Mouse (Mus musculus) lung, adult 2 months (tissue): ENCODE measurements around the gene Zfp239.

Experiments used
- CTCF ChIP-seq: fragments of 200-500 bp; IDR thresholded peaks from 2 replicates; pipeline ENCODE4 v1.5.1; 2011; ENCODE audit warnings: mild to moderate bottlenecking, low read length, control low read depth; ENCODE audit not compliant: insufficient read depth
- POLR2A ChIP-seq: fragments of 200-500 bp; IDR thresholded peaks from 2 replicates; pipeline ENCODE4 v1.6.1; 2011; ENCODE audit warnings: low read depth, mild to moderate bottlenecking, control low read depth, low read length, borderline replicate concordance; ENCODE audit errors: extremely low read depth

- TF ChIP-seq POLR2A (no peak), CTCF (no peak)
These were observed 47.2 kb upstream of the Zfp239 start for GRCm38 (mm10) chr6:117814681-117815080.
